Mouse (Mus musculus) embryo, embryonic 11.5 days (tissue): ENCODE data around the gene Arrdc2.

ENCODE experiments used
- DNase-seq: peaks from one replicate; pipeline ENCODE4 v3.0.0-alpha.2; 2012; ENCODE audit warnings: low read depth, low spot score

The Arrdc2 gene

GRCm38 (mm10) chr8:70864712-70865221 lies 25.2 kb upstream of the Arrdc2 start:
- DNase-seq: no peak

- DNase-seq: no peak
Observed at GRCm38 (mm10) chr8:70863956-70864711, 24.6 kb upstream of the Arrdc2 start.

- DNase-seq: no peak
Observed at GRCm38 (mm10) chr8:70862824-70863641, 23.5 kb upstream of the Arrdc2 start, which contains the start of gene Kcnn1. TSS of gene Kcnn1 (minus strand) at chr8:70863258.

- DNase-seq: no peak
Observed at GRCm38 (mm10) chr8:70857516-70857915, 18.0 kb upstream of the Arrdc2 start.

- no peak for DNase-seq
Observed at GRCm38 (mm10) chr8:70856541-70857197, 17.1 kb upstream of the Arrdc2 start.

GRCm38 (mm10) chr8:70856028-70856427 lies 16.5 kb upstream of the Arrdc2 start:
- DNase-seq: no peak

- no peak for DNase-seq
Observed at GRCm38 (mm10) chr8:70853863-70854262, 14.3 kb upstream of the Arrdc2 start.

- no peak for DNase-seq
Observed at GRCm38 (mm10) chr8:70852595-70853231, 13.2 kb upstream of the Arrdc2 start.

- DNase-seq: no peak
Observed at GRCm38 (mm10) chr8:70851837-70852236, 12.3 kb upstream of the Arrdc2 start.

- DNase-seq: no peak
Observed at GRCm38 (mm10) chr8:70850947-70851346, 11.4 kb upstream of the Arrdc2 start.

- no peak for DNase-seq
Observed at GRCm38 (mm10) chr8:70850132-70850845, 10.8 kb upstream of the Arrdc2 start.

- DNase-seq: no peak
Observed at GRCm38 (mm10) chr8:70849333-70849990, 9.9 kb upstream of the Arrdc2 start.

GRCm38 (mm10) chr8:70846371-70847154 lies 7.0 kb upstream of the Arrdc2 start:
- DNase-seq: no peak

- DNase-seq: no peak
Observed at GRCm38 (mm10) chr8:70845108-70845507, 5.6 kb upstream of the Arrdc2 start.

GRCm38 (mm10) chr8:70844523-70844922 lies 5.0 kb upstream of the Arrdc2 start:
- no peak for DNase-seq

GRCm38 (mm10) chr8:70843941-70844340 lies 4.4 kb upstream of the Arrdc2 start:
- DNase-seq: no peak

GRCm38 (mm10) chr8:70843214-70843773 lies 3.8 kb upstream of the Arrdc2 start:
- DNase-seq: no peak

- no peak for DNase-seq
Observed at GRCm38 (mm10) chr8:70842484-70842883, 3.0 kb upstream of the Arrdc2 start.
